Mouse (Mus musculus): ENCODE measurements around the gene Cox7a2.

GRCm38 (mm10) chr9:79792841-79793835, 33.5 kb upstream of the Cox7a2 start, which contains the start of gene Tmem30a:
- TF ChIP-seq CTCF (IDR thresholded peaks at IDR 0.05; ENCODE audit: low read depth) = peak; percentile 5; the same call in 1 of the 2 replicates
- no peak for TF ChIP-seq EP300 (IDR thresholded peaks at IDR 0.05; ENCODE audit: low read depth)
